Comparison of ENCODE assay signal across 7 mouse cellular contexts in the genomic region with DNA sequence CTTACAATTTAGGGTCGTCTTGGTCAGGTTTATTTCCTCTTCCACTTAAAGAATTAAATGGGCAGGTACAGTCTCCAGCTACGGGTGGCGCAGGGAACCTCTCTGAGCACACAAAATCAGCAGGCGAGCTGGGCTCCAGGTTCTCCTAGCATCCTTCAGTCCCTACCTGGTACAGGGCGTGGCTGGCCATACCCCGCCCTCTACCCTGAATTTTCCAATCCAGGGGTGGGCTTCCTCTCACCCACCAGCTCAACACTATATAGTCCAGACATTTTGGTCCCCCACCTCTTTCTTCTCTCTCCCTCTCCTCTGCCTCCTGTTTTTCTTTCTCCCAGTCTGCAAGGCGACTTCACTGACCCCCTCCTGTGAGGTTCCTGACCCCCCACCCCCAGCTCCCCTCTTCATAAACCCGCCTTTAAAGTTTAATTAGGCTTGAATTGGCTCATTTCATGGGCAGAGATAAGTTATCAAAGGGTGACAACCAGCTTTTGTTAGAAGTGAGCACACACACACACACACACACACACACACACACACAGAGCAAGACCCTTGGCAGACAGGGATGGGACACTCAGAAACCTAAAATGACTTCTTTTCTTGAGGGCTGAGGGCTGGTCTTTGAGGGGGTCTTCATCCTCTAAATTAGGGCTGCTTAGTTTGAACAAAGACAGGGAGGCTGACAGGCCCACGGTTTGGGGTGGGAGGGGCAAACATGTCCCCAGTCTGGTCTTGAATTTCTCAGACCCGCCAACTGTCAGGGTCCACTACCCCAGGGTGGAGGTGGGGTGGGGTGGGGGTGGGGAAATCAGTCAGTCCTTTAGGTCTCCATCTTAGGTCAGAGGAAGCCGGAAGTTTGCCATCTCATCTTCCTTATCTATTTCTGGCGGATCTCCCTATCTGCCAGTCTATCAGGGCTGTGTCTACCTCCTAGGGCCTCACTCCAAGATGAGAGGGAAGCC.
DNase-seq lines count a peak whose midpoint lies in the region; ATAC-seq and TF ChIP-seq lines count a peak whose summit lies in the region.

No protein-coding gene starts in this region.

- peak; percentile 68; the same call in 1 of the 2 replicates for ATAC-seq in neural tube, embryonic 11.5 days (ENCODE audit: insufficient read depth, low FRiP score, low TSS enrichment)
- no peak for ATAC-seq in heart, embryonic 13.5 days (ENCODE audit: extremely low read depth, insufficient number of reproducible peaks, low FRiP score, low TSS enrichment)
- 0 out of 2 replicates have a peak, but pooled peaks have one; percentile 34 for ATAC-seq in limb, embryonic 14.5 days (ENCODE audit: low FRiP score, low read depth)
- ATAC-seq in megakaryocyte progenitor cell, adult 5-6 weeks (replicated peaks; ENCODE audit: poor library complexity), result no peak

- H3K4me1 ChIP-seq in neural tube, embryonic 11.5 days (ENCODE audit: control insufficient read depth, insufficient read depth, low read length), result no peaks in the 10 kb centered on the region
- peaks cover 66% of the 10 kb centered on the region for H3K4me1 ChIP-seq in heart, embryonic 13.5 days
- no peaks in the 10 kb centered on the region for H3K4me1 ChIP-seq in limb, embryonic 14.5 days (ENCODE audit: control insufficient read depth, insufficient read depth, low read length)

- TF ChIP-seq POLR2A in limb, embryonic 14.5 days (IDR thresholded peaks at IDR 0.05; ENCODE audit: borderline replicate concordance, extremely low read depth, insufficient read depth, insufficient read length), result no peak

- no peak overlapping the region for H3K4me3 ChIP-seq in neural tube, embryonic 11.5 days (ENCODE audit: low read depth, low read length)
- no peak overlapping the region for H3K4me3 ChIP-seq in heart, embryonic 13.5 days
- H3K4me3 ChIP-seq in limb, embryonic 14.5 days (replicated peaks; ENCODE audit: low read length), result no peak overlapping the region

- H3K36me3 ChIP-seq in neural tube, embryonic 11.5 days (ENCODE audit: control insufficient read depth, insufficient read depth, low read length), result no peaks in the 10 kb centered on the region
- no peaks in the 10 kb centered on the region for H3K36me3 ChIP-seq in heart, embryonic 13.5 days
- H3K36me3 ChIP-seq in limb, embryonic 14.5 days (ENCODE audit: control insufficient read depth, insufficient read depth, low read length), result no peaks in the 10 kb centered on the region

- H3K9ac ChIP-seq in neural tube, embryonic 11.5 days (ENCODE audit: low read length), result peak overlapping the region; percentile 29; the same call in 1 of the 2 replicates
- peak overlapping the region; percentile 44 for H3K9ac ChIP-seq in heart, embryonic 13.5 days
- H3K9ac ChIP-seq in limb, embryonic 14.5 days (ENCODE audit: low read depth, low read length, severe bottlenecking), result no peak overlapping the region

- no peaks in the 10 kb centered on the region for H3K27me3 ChIP-seq in neural tube, embryonic 11.5 days (ENCODE audit: control insufficient read depth, insufficient read depth, low read length)
- H3K27me3 ChIP-seq in heart, embryonic 13.5 days (replicated peaks), result no peaks in the 10 kb centered on the region
- no peaks in the 10 kb centered on the region for H3K27me3 ChIP-seq in limb, embryonic 14.5 days (ENCODE audit: control insufficient read depth, insufficient read depth, low read length)

- 37% methylated on average over 12 of the region's 12 CpGs for WGBS in neural tube, embryonic 11.5 days
- WGBS in heart, embryonic 13.5 days, result 34% methylated on average over 12 of the region's 12 CpGs
- WGBS in limb, embryonic 14.5 days, result 59% methylated on average over 12 of the region's 12 CpGs

- DNase-seq in neural tube, embryonic 11.5 days (ENCODE audit: low spot score), result no peak
- DNase-seq in neural tube, embryonic 10.5 days (ENCODE audit: extremely low spot score, low spot score), result no peak
- no peak for DNase-seq in limb, embryonic 14.5 days (ENCODE audit: low spot score)
- no peak for DNase-seq in frontal cortex, postnatal 14 days (ENCODE audit: low spot score in 2 of 2)
- DNase-seq in gastrocnemius, adult 18-20 months (ENCODE audit: low spot score), result no peak

- no peak overlapping the region for H3K27ac ChIP-seq in neural tube, embryonic 11.5 days (ENCODE audit: low read depth, low read length)
- peak overlapping the region; percentile 98 for H3K27ac ChIP-seq in heart, embryonic 13.5 days (replicated peaks)
- H3K27ac ChIP-seq in limb, embryonic 14.5 days (replicated peaks; ENCODE audit: low read depth, low read length), result no peak overlapping the region

- no peak overlapping the region; the same call in 1 of the 2 replicates for H3K4me2 ChIP-seq in neural tube, embryonic 11.5 days (ENCODE audit: low read depth)
- H3K4me2 ChIP-seq in heart, embryonic 13.5 days, result peak overlapping the region; percentile 38
- peak overlapping the region; percentile 3; the same call in 1 of the 2 replicates for H3K4me2 ChIP-seq in limb, embryonic 14.5 days (replicated peaks; ENCODE audit: low read depth, low read length, severe bottlenecking)

- H3K9me3 ChIP-seq in neural tube, embryonic 11.5 days (ENCODE audit: control insufficient read depth, low read length), result no peaks in the 10 kb centered on the region
- H3K9me3 ChIP-seq in heart, embryonic 13.5 days, result no peaks in the 10 kb centered on the region
- no peaks in the 10 kb centered on the region for H3K9me3 ChIP-seq in limb, embryonic 14.5 days (ENCODE audit: control insufficient read depth, low read length)

Comparison
In these comparisons a context has a peak if more than half of its experiments do, and no peak if none do; other contexts are left out.
1. ATAC-seq: peak in neural tube, embryonic 11.5 days (single experiment) and limb, embryonic 14.5 days (single experiment); none in heart, embryonic 13.5 days (single experiment) and megakaryocyte progenitor cell, adult 5-6 weeks (single experiment).